ENCODE assay signal across 8 mouse cellular contexts in the genomic region with DNA sequence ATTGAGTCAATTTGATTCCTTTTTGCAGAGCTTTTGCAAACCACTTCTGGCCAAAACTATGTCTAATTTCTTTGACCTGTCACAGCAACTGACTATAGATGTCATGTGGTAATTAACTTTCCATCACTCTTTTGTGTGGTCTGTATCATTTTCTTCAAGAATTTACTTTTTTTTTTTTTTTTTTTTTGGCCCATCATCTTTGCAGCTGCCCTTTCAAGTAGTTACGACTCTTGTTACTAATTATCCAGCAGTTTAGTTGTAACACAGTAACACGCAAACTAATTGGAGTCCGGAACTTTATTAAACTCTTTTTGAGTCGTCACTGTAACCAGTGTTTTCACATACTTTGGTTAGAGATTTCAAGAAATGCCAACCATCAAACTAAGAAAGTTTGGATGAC. TPM values are rescaled to one million over a fixed set of nuclear protein-coding genes. Genes with fewer than 3 reads are reported as not detected.
DNase-seq lines count a peak whose midpoint lies in the region; ATAC-seq and TF ChIP-seq lines count a peak whose summit lies in the region.

No protein-coding gene starts in this region.

- H3K27me3 ChIP-seq in heart, embryonic 15.5 days, result no peaks in the 10 kb centered on the region
- no peaks in the 10 kb centered on the region; the same call in 1 of the 2 replicates for H3K27me3 ChIP-seq in G1E (ENCODE audit: insufficient read depth, low read length)
- peaks cover 4% of the 10 kb centered on the region; the same call in 1 of the 2 replicates for H3K27me3 ChIP-seq in hindbrain, embryonic 10.5 days (ENCODE audit: insufficient read depth, poor library complexity, severe bottlenecking)
- H3K27me3 ChIP-seq in midbrain, embryonic 10.5 days (ENCODE audit: low read depth, poor library complexity, severe bottlenecking), result peaks cover 6% of the 10 kb centered on the region

- no peaks in the 10 kb centered on the region for H3K9me3 ChIP-seq in heart, embryonic 15.5 days (replicated peaks)
- H3K9me3 ChIP-seq in G1E (replicated peaks), result no peaks in the 10 kb centered on the region
- H3K9me3 ChIP-seq in hindbrain, embryonic 10.5 days, result no peaks in the 10 kb centered on the region
- no peaks in the 10 kb centered on the region for H3K9me3 ChIP-seq in midbrain, embryonic 10.5 days (replicated peaks)

- peaks cover 6% of the 10 kb centered on the region for H3K4me1 ChIP-seq in heart, embryonic 15.5 days (replicated peaks)
- peaks cover 6% of the 10 kb centered on the region for H3K4me1 ChIP-seq in G1E (ENCODE audit: insufficient read depth, low read depth, low read length)
- peaks cover 21% of the 10 kb centered on the region; the same call in 1 of the 2 replicates for H3K4me1 ChIP-seq in hindbrain, embryonic 10.5 days (replicated peaks)
- peaks cover 21% of the 10 kb centered on the region for H3K4me1 ChIP-seq in midbrain, embryonic 10.5 days

- H3K9ac ChIP-seq in heart, embryonic 15.5 days, result 0 out of 2 replicates have a peak overlapping the region, but pooled peaks have one; percentile 94

- no peak for DNase-seq in heart, postnatal 10 days
- DNase-seq in G1E (ENCODE audit: low spot score), result no peak
- no peak for DNase-seq in hindbrain, embryonic 10.5 days (ENCODE audit: low spot score)
- DNase-seq in midbrain, embryonic 10.5 days (ENCODE audit: low spot score), result no peak
- DNase-seq in cerebellum, postnatal 36 days, result no peak
- DNase-seq in layer of hippocampus, adult 9-11 months, result no peak
- DNase-seq in adrenal gland, adult (ENCODE audit: inconsistent age in 2 of 2, low spot score in 1 of 2), result no peak

- peak overlapping the region; percentile 90 for H3K4me2 ChIP-seq in heart, embryonic 15.5 days

- intact Hi-C loops in heart, postnatal 10 days (cut with DNase I), result no loop called here

- H3K27ac ChIP-seq in heart, embryonic 15.5 days, result no peak overlapping the region
- H3K27ac ChIP-seq in hindbrain, embryonic 10.5 days, result peak overlapping the region; percentile 100
- H3K27ac ChIP-seq in midbrain, embryonic 10.5 days (replicated peaks), result peak overlapping the region; percentile 100

- WGBS in heart, embryonic 15.5 days, result 24% methylated on average over 4 of the region's 4 CpGs
- WGBS in hindbrain, embryonic 10.5 days, result 14% methylated on average over 4 of the region's 4 CpGs
- WGBS in midbrain, embryonic 10.5 days, result 18% methylated on average over 4 of the region's 4 CpGs

- TF ChIP-seq CTCF in G1E (IDR thresholded peaks at IDR 0.05; ENCODE audit: low read depth, low read length), result no peak

- no peaks in the 10 kb centered on the region for H3K36me3 ChIP-seq in heart, embryonic 15.5 days
- no peaks in the 10 kb centered on the region for H3K36me3 ChIP-seq in G1E (replicated peaks)
- no peaks in the 10 kb centered on the region for H3K36me3 ChIP-seq in hindbrain, embryonic 10.5 days
- H3K36me3 ChIP-seq in midbrain, embryonic 10.5 days, result no peaks in the 10 kb centered on the region

- H3K4me3 ChIP-seq in heart, embryonic 15.5 days, result peak overlapping the region; percentile 79
- peak overlapping the region; percentile 91 for H3K4me3 ChIP-seq in G1E (ENCODE audit: low read depth, low read length)
- peak overlapping the region; percentile 90 for H3K4me3 ChIP-seq in hindbrain, embryonic 10.5 days
- H3K4me3 ChIP-seq in midbrain, embryonic 10.5 days, result peak overlapping the region; percentile 94

- ATAC-seq in heart, embryonic 15.5 days (replicated peaks; ENCODE audit: insufficient number of reproducible peaks, insufficient read depth, low FRiP score, low read depth), result no peak
- ATAC-seq in G1E (ENCODE audit: extremely low read depth, insufficient number of reproducible peaks, low FRiP score, poor library complexity, severe bottlenecking), result no peak

RNA-seq across cellular contexts. Expression of gene Epc2, which starts 0.8 kb away (rescaled TPM):
- polyA plus RNA-seq in heart, embryonic 15.5 days (2015; fragmentation: Nextera tagmentation; extraction: Ambion mirVana), result 4.1 and 4.2 TPM in 2 replicates
- 10 to 100 TPM; 19.4 to 21.7 TPM for total RNA-seq in heart, postnatal 10 days (2021)
- total RNA-seq in G1E (2014; fragmentation: Nextera tagmentation) (28.3 and 49.0 TPM in 2 replicates), G1E (2017) (24.9 and 29.2 TPM in 2 replicates)
- 2.7 and 2.8 TPM in 2 replicates for polyA plus RNA-seq in G1E (2012)
- polyA plus RNA-seq in hindbrain, embryonic 10.5 days (2016; fragmentation: Nextera tagmentation; extraction: Ambion mirVana), result 6.9 and 7.3 TPM in 2 replicates
- 6.1 and 6.8 TPM in 2 replicates for polyA plus RNA-seq in midbrain, embryonic 10.5 days (2016; fragmentation: Nextera tagmentation; extraction: Ambion mirVana)
